In the genomic region with DNA sequence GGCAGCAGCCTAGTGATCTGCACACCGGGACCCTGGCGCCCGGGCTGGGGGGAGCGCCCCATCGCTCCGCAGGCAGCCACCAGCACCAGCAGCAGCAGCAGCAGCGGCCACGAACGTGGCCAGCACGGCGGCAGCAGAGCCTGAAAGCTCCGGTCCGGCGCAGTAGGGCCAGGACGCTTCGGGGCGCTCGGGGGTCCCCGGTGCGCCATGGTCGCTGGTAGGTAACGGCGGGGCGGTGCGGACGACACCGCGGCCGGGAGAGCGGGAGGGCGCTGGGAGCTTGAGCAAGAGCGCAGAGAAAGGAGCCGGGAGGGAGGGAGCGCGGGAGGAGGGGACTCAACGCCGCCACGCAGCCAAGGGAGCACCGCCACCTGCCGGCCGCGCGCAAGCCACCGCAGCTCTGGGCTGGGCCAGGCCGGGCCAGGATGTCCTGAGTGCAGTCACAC, we compare ENCODE assay signal across 8 mouse cellular contexts. TPM values are rescaled to one million over a fixed set of nuclear protein-coding genes. Genes with fewer than 3 reads are reported as not detected.
DNase-seq lines count a peak whose midpoint lies in the region; ATAC-seq and TF ChIP-seq lines count a peak whose summit lies in the region.

A gene (minus strand): TSS at position 303 of the 446 bp plus-strand sequence.

- no peaks in the 10 kb centered on the region for H3K9me3 ChIP-seq in erythroblast, embryonic 14.5 days (ENCODE audit: control insufficient read depth, low read length)
- H3K9me3 ChIP-seq in embryonic facial prominence, embryonic 15.5 days (replicated peaks) = no peaks in the 10 kb centered on the region
- H3K9me3 ChIP-seq in heart, embryonic 10.5 days = no peaks in the 10 kb centered on the region
- no peaks in the 10 kb centered on the region for H3K9me3 ChIP-seq in kidney, embryonic 14.5 days (ENCODE audit: control insufficient read depth, low read length)
- H3K9me3 ChIP-seq in limb, embryonic 15.5 days = no peaks in the 10 kb centered on the region
- no peaks in the 10 kb centered on the region for H3K9me3 ChIP-seq in midbrain, postnatal 0 days (ENCODE audit: low read length)

- peak within 1 kb of the TSS; percentile 99 for H3K4me2 ChIP-seq in embryonic facial prominence, embryonic 15.5 days (replicated peaks)
- H3K4me2 ChIP-seq in kidney, embryonic 14.5 days (replicated peaks; ENCODE audit: low read depth, low read length) = peak within 1 kb of the TSS; percentile 100
- H3K4me2 ChIP-seq in limb, embryonic 15.5 days = peak within 1 kb of the TSS; percentile 99
- H3K4me2 ChIP-seq in midbrain, postnatal 0 days (ENCODE audit: low read depth, low read length, poor library complexity, severe bottlenecking) = peak within 1 kb of the TSS; percentile 97

- peaks cover 31% of the 10 kb centered on the region for H3K27me3 ChIP-seq in erythroblast, embryonic 14.5 days (ENCODE audit: control insufficient read depth)
- H3K27me3 ChIP-seq in embryonic facial prominence, embryonic 15.5 days = peaks cover 7% of the 10 kb centered on the region; the same call in 1 of the 2 replicates
- H3K27me3 ChIP-seq in heart, embryonic 10.5 days (ENCODE audit: insufficient read depth, poor library complexity, severe bottlenecking) = peaks cover 80% of the 10 kb centered on the region
- peaks cover 2% of the 10 kb centered on the region; the same call in 1 of the 2 replicates for H3K27me3 ChIP-seq in kidney, embryonic 14.5 days (ENCODE audit: control insufficient read depth, insufficient read depth, low read length)
- peaks cover 20% of the 10 kb centered on the region for H3K27me3 ChIP-seq in limb, embryonic 15.5 days
- H3K27me3 ChIP-seq in midbrain, postnatal 0 days (ENCODE audit: insufficient read depth, low read length) = no peaks in the 10 kb centered on the region

- H3K9ac ChIP-seq in embryonic facial prominence, embryonic 15.5 days = peak within 1 kb of the TSS; percentile 79
- peak within 1 kb of the TSS; percentile 79 for H3K9ac ChIP-seq in kidney, embryonic 14.5 days (ENCODE audit: low read depth, low read length)
- H3K9ac ChIP-seq in limb, embryonic 15.5 days = peak within 1 kb of the TSS; percentile 83
- H3K9ac ChIP-seq in midbrain, postnatal 0 days (replicated peaks; ENCODE audit: low read length, poor library complexity, severe bottlenecking) = peak within 1 kb of the TSS; percentile 77

- WGBS in embryonic facial prominence, embryonic 15.5 days = under 1% methylated on average over 37 of the region's 45 CpGs
- under 1% methylated on average over 44 of the region's 45 CpGs for WGBS in heart, embryonic 10.5 days
- WGBS in kidney, embryonic 14.5 days = 1% methylated on average over 39 of the region's 45 CpGs
- WGBS in limb, embryonic 15.5 days = 1% methylated on average over 44 of the region's 45 CpGs
- WGBS in midbrain, postnatal 0 days = under 1% methylated on average over 40 of the region's 45 CpGs

- H3K4me1 ChIP-seq in erythroblast, embryonic 14.5 days (ENCODE audit: control insufficient read depth) = no peaks in the 10 kb centered on the region
- H3K4me1 ChIP-seq in embryonic facial prominence, embryonic 15.5 days = peaks cover 38% of the 10 kb centered on the region
- peaks cover 43% of the 10 kb centered on the region for H3K4me1 ChIP-seq in heart, embryonic 10.5 days
- peaks cover 19% of the 10 kb centered on the region; the same call in 1 of the 2 replicates for H3K4me1 ChIP-seq in kidney, embryonic 14.5 days (ENCODE audit: control insufficient read depth, insufficient read depth, low read length)
- peaks cover 50% of the 10 kb centered on the region for H3K4me1 ChIP-seq in limb, embryonic 15.5 days
- peaks cover 10% of the 10 kb centered on the region for H3K4me1 ChIP-seq in midbrain, postnatal 0 days (ENCODE audit: insufficient read depth, low read length)

- no peak for ATAC-seq in erythroblast, adult 5-6 weeks (replicated peaks; ENCODE audit: low FRiP score, poor library complexity, severe bottlenecking)
- ATAC-seq in embryonic facial prominence, embryonic 15.5 days (ENCODE audit: insufficient number of reproducible peaks, low FRiP score, low TSS enrichment, low read depth) = peak; percentile 84
- peak; percentile 85 for ATAC-seq in kidney, embryonic 14.5 days (ENCODE audit: low FRiP score, low TSS enrichment)
- ATAC-seq in limb, embryonic 15.5 days (ENCODE audit: insufficient number of reproducible peaks, low FRiP score, low TSS enrichment, low read depth) = peak; percentile 68; the same call in 1 of the 2 replicates
- ATAC-seq in midbrain, postnatal 0 days (ENCODE audit: low FRiP score) = peak; percentile 83

- 0 out of 2 replicates have a peak within 1 kb of the TSS, but pooled peaks have one; percentile 28 for H3K27ac ChIP-seq in embryonic facial prominence, embryonic 15.5 days (replicated peaks)
- H3K27ac ChIP-seq in heart, embryonic 10.5 days = peak within 1 kb of the TSS; percentile 90
- no peak within 1 kb of the TSS for H3K27ac ChIP-seq in kidney, embryonic 14.5 days (ENCODE audit: low read depth, low read length)
- H3K27ac ChIP-seq in limb, embryonic 15.5 days = peak within 1 kb of the TSS; percentile 38; the same call in 1 of the 2 replicates
- no peak within 1 kb of the TSS for H3K27ac ChIP-seq in midbrain, postnatal 0 days (ENCODE audit: low read depth, low read length)

- no peaks in the 10 kb centered on the region for H3K36me3 ChIP-seq in erythroblast, embryonic 14.5 days (ENCODE audit: control insufficient read depth)
- no peaks in the 10 kb centered on the region for H3K36me3 ChIP-seq in embryonic facial prominence, embryonic 15.5 days
- no peaks in the 10 kb centered on the region for H3K36me3 ChIP-seq in heart, embryonic 10.5 days
- H3K36me3 ChIP-seq in kidney, embryonic 14.5 days (ENCODE audit: control insufficient read depth, insufficient read depth, low read length) = no peaks in the 10 kb centered on the region
- H3K36me3 ChIP-seq in limb, embryonic 15.5 days = no peaks in the 10 kb centered on the region
- H3K36me3 ChIP-seq in midbrain, postnatal 0 days (ENCODE audit: insufficient read depth, low read length) = no peaks in the 10 kb centered on the region

- H3K4me3 ChIP-seq in erythroblast, embryonic 14.5 days (replicated peaks) = peak within 1 kb of the TSS; percentile 13
- peak within 1 kb of the TSS; percentile 80 for H3K4me3 ChIP-seq in embryonic facial prominence, embryonic 15.5 days (replicated peaks)
- H3K4me3 ChIP-seq in heart, embryonic 10.5 days = peak within 1 kb of the TSS; percentile 86
- H3K4me3 ChIP-seq in kidney, embryonic 14.5 days (ENCODE audit: low read length) = peak within 1 kb of the TSS; percentile 75
- peak within 1 kb of the TSS; percentile 80 for H3K4me3 ChIP-seq in limb, embryonic 15.5 days
- peak within 1 kb of the TSS; percentile 90 for H3K4me3 ChIP-seq in midbrain, postnatal 0 days (ENCODE audit: low read depth, low read length)

- peak; percentile 88 for DNase-seq in heart, embryonic 10.5 days (ENCODE audit: low spot score)
- DNase-seq in midbrain, postnatal 0 days (ENCODE audit: low spot score) = peak; percentile 86
- peak; percentile 59 to 66 for DNase-seq in spleen, postnatal 14 days (ENCODE audit: low spot score in 2 of 2)

- TF ChIP-seq CTCF in midbrain, postnatal 0 days (IDR thresholded peaks at IDR 0.05) = peak; percentile 89

RNA-seq across cellular contexts. Expression of the gene that starts here (rescaled TPM):
- polyA plus RNA-seq in erythroblast, embryonic 14.5 days (2012) = not detected in 2 replicates
- not detected in 2 replicates for total RNA-seq in erythroblast, adult 5-6 weeks (2015; ENCODE audit: low replicate concordance)
- total RNA-seq in erythroblast, adult 5-6 weeks (2017; ENCODE audit: low replicate concordance) = not detected in 2 replicates
- polyA plus RNA-seq in embryonic facial prominence, embryonic 15.5 days (2015; fragmentation: Nextera tagmentation; extraction: Ambion mirVana) = 25.3 and 26.2 TPM in 2 replicates
- polyA plus RNA-seq in heart, embryonic 10.5 days (2016; fragmentation: Nextera tagmentation; extraction: Ambion mirVana) = 6.9 and 12.2 TPM in 2 replicates
- polyA plus RNA-seq in kidney, embryonic 14.5 days (2014; fragmentation: Nextera tagmentation; extraction: Ambion mirVana) = 7.1 and 10.3 TPM in 2 replicates
- 25.4 and 26.6 TPM in 2 replicates for polyA plus RNA-seq in limb, embryonic 15.5 days (2015; fragmentation: Nextera tagmentation; extraction: Ambion mirVana)
- 49.2 and 50.3 TPM in 2 replicates for total RNA-seq in midbrain, postnatal 0 days (2014; rRNA removed)
- polyA plus RNA-seq in midbrain, postnatal 0 days (2015; fragmentation: Nextera tagmentation; extraction: Ambion mirVana) = 14.1 and 16.1 TPM in 2 replicates

Comparison
In these comparisons a context has a peak if more than half of its experiments do, and no peak if none do; other contexts are left out.
1. RNA of the gene that starts here (total RNA-seq): 49.2 to 50.3 TPM in midbrain, postnatal 0 days; not detected in erythroblast, adult 5-6 weeks; every median in the first group is over 10 times any median in the second.
2. H3K4me3 ChIP-seq: peak in every context shown above with its lines; median percentile 90 in midbrain, postnatal 0 days; 86 in heart, embryonic 10.5 days; 80 in embryonic facial prominence, embryonic 15.5 days; 80 in limb, embryonic 15.5 days; 75 in kidney, embryonic 14.5 days; 13 in erythroblast, embryonic 14.5 days.
3. H3K27ac ChIP-seq: peak in embryonic facial prominence, embryonic 15.5 days (single experiment), heart, embryonic 10.5 days (single experiment) and limb, embryonic 15.5 days (single experiment); none in kidney, embryonic 14.5 days (single experiment) and midbrain, postnatal 0 days (single experiment).
4. Peak in every context shown above with its lines, with median percentiles within 50 percentile points of each other: H3K4me2 ChIP-seq, H3K9ac ChIP-seq and DNase-seq.